In the genomic region with DNA sequence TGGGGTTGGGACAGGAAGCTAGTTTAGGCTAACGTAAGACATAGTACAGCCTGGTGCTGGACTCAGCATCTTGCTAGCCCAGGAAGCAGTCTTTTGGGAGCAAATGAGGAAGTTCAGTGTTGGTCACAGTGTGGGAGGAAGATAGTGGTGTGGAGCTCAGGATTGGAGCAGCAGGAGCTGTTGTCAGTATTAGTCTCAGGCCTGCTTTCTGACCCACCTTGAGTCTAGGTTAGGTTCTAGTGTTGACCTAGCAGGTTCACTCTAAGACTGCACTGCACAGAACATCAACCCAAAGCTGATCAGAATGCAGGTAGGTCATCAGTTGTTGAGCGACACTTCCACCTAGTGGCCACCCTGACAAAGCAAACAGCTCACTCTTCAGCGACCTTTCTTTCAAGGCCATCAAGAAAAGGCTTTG, we compare ENCODE assay signal across 8 mouse cellular contexts. TPM values are rescaled to one million over a fixed set of nuclear protein-coding genes. Genes with fewer than 3 reads are reported as not detected.
DNase-seq lines count a peak whose midpoint lies in the region; ATAC-seq and TF ChIP-seq lines count a peak whose summit lies in the region.

No protein-coding gene starts in this region.

- H3K27me3 ChIP-seq in forebrain, embryonic 16.5 days (replicated peaks; ENCODE audit: control insufficient read depth, insufficient read depth, low read length) = no peaks in the 10 kb centered on the region
- H3K27me3 ChIP-seq in lung, embryonic 16.5 days (ENCODE audit: control insufficient read depth, insufficient read depth, low read depth, low read length) = no peaks in the 10 kb centered on the region

- peak; percentile 69 for TF ChIP-seq CTCF in left cerebral cortex, adult 2 months (IDR thresholded peaks at IDR 0.05)
- TF ChIP-seq CTCF in brain, embryonic 14.5 days (IDR thresholded peaks at IDR 0.05; ENCODE audit: borderline replicate concordance, extremely low read depth, insufficient read depth, insufficient read length) = peak; percentile 75

- no peak overlapping the region for H3K9ac ChIP-seq in forebrain, embryonic 16.5 days (replicated peaks; ENCODE audit: low read depth, low read length)
- no peak overlapping the region for H3K9ac ChIP-seq in lung, embryonic 16.5 days (ENCODE audit: low read length)

- intact Hi-C loops in left cerebral cortex, adult 2 months (cut with DNase I) = loop anchor here (1.0 kb wide), 1 partner anchor 96 kb away; no protein-coding TSS in a partner anchor

- no peak overlapping the region for H3K27ac ChIP-seq in left cerebral cortex, adult 2 months
- H3K27ac ChIP-seq in forebrain, embryonic 16.5 days (ENCODE audit: low read length) = no peak overlapping the region
- no peak overlapping the region for H3K27ac ChIP-seq in lung, embryonic 16.5 days (ENCODE audit: low read length)

- no peak for TF ChIP-seq POLR2A in brain, embryonic 14.5 days (IDR thresholded peaks at IDR 0.05; ENCODE audit: borderline replicate concordance, extremely low read depth, insufficient read depth, insufficient read length, poor library complexity, severe bottlenecking)

- H3K9me3 ChIP-seq in forebrain, embryonic 16.5 days (ENCODE audit: control insufficient read depth, low read length) = no peaks in the 10 kb centered on the region
- no peaks in the 10 kb centered on the region for H3K9me3 ChIP-seq in lung, embryonic 16.5 days (ENCODE audit: control insufficient read depth, low read length)

- no peak overlapping the region for H3K4me2 ChIP-seq in forebrain, embryonic 16.5 days (ENCODE audit: low read length)
- no peak overlapping the region for H3K4me2 ChIP-seq in lung, embryonic 16.5 days (ENCODE audit: low read depth, low read length)

- peak; percentile 57; the same call in 1 of the 2 replicates for ATAC-seq in forebrain, embryonic 16.5 days
- peak; percentile 41; the same call in 1 of the 2 replicates for ATAC-seq in lung, embryonic 16.5 days (ENCODE audit: low read depth)

- DNase-seq in left cerebral cortex, adult 2 months (ENCODE audit: extremely low spot score in 1 of 2, low spot score in 2 of 2) = no peak
- DNase-seq in left cerebral cortex, adult 8-10 months (ENCODE audit: low spot score in 2 of 2) = no peak
- peak; percentile 74 for DNase-seq in brain, embryonic 14.5 days (ENCODE audit: low read depth)
- DNase-seq in kidney, adult 18-20 months = peak; percentile 63
- DNase-seq in retina, postnatal 1 day = peak; percentile 72
- DNase-seq in gastrocnemius, postnatal 10 days = no peak

- no peak overlapping the region for H3K4me3 ChIP-seq in left cerebral cortex, adult 2 months
- H3K4me3 ChIP-seq in forebrain, embryonic 16.5 days (replicated peaks; ENCODE audit: low read length) = no peak overlapping the region
- no peak overlapping the region for H3K4me3 ChIP-seq in lung, embryonic 16.5 days (ENCODE audit: low read length)

- 58% methylated on average over 3 of the region's 3 CpGs for WGBS in forebrain, embryonic 16.5 days
- 49% methylated on average over 3 of the region's 3 CpGs for WGBS in lung, embryonic 16.5 days

- H3K36me3 ChIP-seq in forebrain, embryonic 16.5 days (ENCODE audit: control insufficient read depth, insufficient read depth) = peaks cover 40% of the 10 kb centered on the region
- H3K36me3 ChIP-seq in lung, embryonic 16.5 days (ENCODE audit: control insufficient read depth, insufficient read depth, low read length) = peaks cover 34% of the 10 kb centered on the region

- H3K4me1 ChIP-seq in forebrain, embryonic 16.5 days (replicated peaks; ENCODE audit: control insufficient read depth, insufficient read depth, low read length) = no peaks in the 10 kb centered on the region
- H3K4me1 ChIP-seq in lung, embryonic 16.5 days (replicated peaks; ENCODE audit: control insufficient read depth, insufficient read depth, low read length) = no peaks in the 10 kb centered on the region

RNA-seq across cellular contexts. Expression of gene Fermt3, which starts 1.0 kb away (rescaled TPM):
- total RNA-seq in left cerebral cortex, adult 2 months (2021) = 1 to 10 TPM; 3.6 to 4.8 TPM
- 10 to 100 TPM in 1 of 4 experiments, 1 to 10 TPM in 3; 4.1 to 11.5 (median 7.1) TPM for total RNA-seq in left cerebral cortex, adult 8-10 months (2022)
- 4.8 and 5.3 TPM in 2 replicates for polyA plus RNA-seq in brain, embryonic 14.5 days (2012; rRNA removed)
- polyA plus RNA-seq in forebrain, embryonic 16.5 days (2015; fragmentation: Nextera tagmentation; extraction: Ambion mirVana) = 3.3 and 3.8 TPM in 2 replicates
- polyA plus RNA-seq in lung, embryonic 16.5 days (2015; fragmentation: Nextera tagmentation; extraction: Ambion mirVana) = 11.1 and 15.6 TPM in 2 replicates
- total RNA-seq in gastrocnemius, postnatal 10 days (2021) = 1 to 10 TPM; 1.7 to 4.9 TPM

RNA-seq across cellular contexts. Expression of gene Stip1, which starts 19.5 kb away (rescaled TPM):
- 100 to 1,000 TPM; 198 to 205 TPM for total RNA-seq in left cerebral cortex, adult 2 months (2021)
- 100 to 1,000 TPM; 160 to 199 (median 183) TPM for total RNA-seq in left cerebral cortex, adult 8-10 months (2022)
- 151 and 158 TPM in 2 replicates for polyA plus RNA-seq in brain, embryonic 14.5 days (2012; rRNA removed)
- 246 and 247 TPM in 2 replicates for polyA plus RNA-seq in forebrain, embryonic 16.5 days (2015; fragmentation: Nextera tagmentation; extraction: Ambion mirVana)
- polyA plus RNA-seq in lung, embryonic 16.5 days (2015; fragmentation: Nextera tagmentation; extraction: Ambion mirVana) = 220 and 243 TPM in 2 replicates
- 100 to 1,000 TPM in 1 of 2 experiments, 10 to 100 TPM in 1; 98.2 to 100 TPM for total RNA-seq in gastrocnemius, postnatal 10 days (2021)

RNA-seq across cellular contexts. Expression of gene Trpt1, which starts 24.3 kb away (rescaled TPM):
- total RNA-seq in left cerebral cortex, adult 2 months (2021) = 10 to 100 TPM; 18.8 to 19.6 TPM
- 10 to 100 TPM; 20.2 to 25.3 (median 21.3) TPM for total RNA-seq in left cerebral cortex, adult 8-10 months (2022)
- polyA plus RNA-seq in brain, embryonic 14.5 days (2012; rRNA removed) = 18.6 and 25.5 TPM in 2 replicates
- polyA plus RNA-seq in forebrain, embryonic 16.5 days (2015; fragmentation: Nextera tagmentation; extraction: Ambion mirVana) = 12.5 and 17.9 TPM in 2 replicates
- 10.9 and 12.3 TPM in 2 replicates for polyA plus RNA-seq in lung, embryonic 16.5 days (2015; fragmentation: Nextera tagmentation; extraction: Ambion mirVana)
- 10 to 100 TPM; 19.1 to 20.8 TPM for total RNA-seq in gastrocnemius, postnatal 10 days (2021)

RNA-seq across cellular contexts. Expression of gene Nudt22, which starts 24.3 kb away (rescaled TPM):
- total RNA-seq in left cerebral cortex, adult 2 months (2021) = 10 to 100 TPM; 15.8 to 16.8 TPM
- 10 to 100 TPM; 13.8 to 17.0 (median 16.2) TPM for total RNA-seq in left cerebral cortex, adult 8-10 months (2022)
- 15.4 and 21.5 TPM in 2 replicates for polyA plus RNA-seq in brain, embryonic 14.5 days (2012; rRNA removed)
- polyA plus RNA-seq in forebrain, embryonic 16.5 days (2015; fragmentation: Nextera tagmentation; extraction: Ambion mirVana) = 15.5 and 16.0 TPM in 2 replicates
- polyA plus RNA-seq in lung, embryonic 16.5 days (2015; fragmentation: Nextera tagmentation; extraction: Ambion mirVana) = 22.6 and 23.7 TPM in 2 replicates
- total RNA-seq in gastrocnemius, postnatal 10 days (2021) = 10 to 100 TPM; 16.6 to 21.4 TPM

RNA-seq across cellular contexts. Expression of gene Dnajc4, which starts 27.9 kb away (rescaled TPM):
- total RNA-seq in left cerebral cortex, adult 2 months (2021) = 10 to 100 TPM; 28.2 to 28.9 TPM
- total RNA-seq in left cerebral cortex, adult 8-10 months (2022) = 10 to 100 TPM; 27.0 to 32.6 (median 29.7) TPM
- polyA plus RNA-seq in brain, embryonic 14.5 days (2012; rRNA removed) = 25.7 and 31.3 TPM in 2 replicates
- 18.3 and 23.3 TPM in 2 replicates for polyA plus RNA-seq in forebrain, embryonic 16.5 days (2015; fragmentation: Nextera tagmentation; extraction: Ambion mirVana)
- polyA plus RNA-seq in lung, embryonic 16.5 days (2015; fragmentation: Nextera tagmentation; extraction: Ambion mirVana) = 26.4 and 30.3 TPM in 2 replicates
- total RNA-seq in gastrocnemius, postnatal 10 days (2021) = 10 to 100 TPM; 32.5 to 33.9 TPM

Comparison
In these comparisons a context has a peak if more than half of its experiments do, and no peak if none do; other contexts are left out.
1. DNase-seq: peak in brain, embryonic 14.5 days (single experiment), kidney, adult 18-20 months (single experiment) and retina, postnatal 1 day (single experiment); none in left cerebral cortex, adult 2 months (0 of 2), left cerebral cortex, adult 8-10 months (0 of 2) and gastrocnemius, postnatal 10 days (single experiment).